Mouse (Mus musculus) E14TG2a.4 (cell line): ENCODE data around the gene Camsap2.

Experiments used
- CTCF ChIP-seq: conservative IDR thresholded peaks from 2 replicates; pipeline ENCODE4 v1.5.1; 2014; ENCODE audit warnings: low read length
- NANOG ChIP-seq: IDR thresholded peaks from 2 replicates; pipeline ENCODE4 v1.6.1; 2014; ENCODE audit warnings: borderline replicate concordance, low read length, mixed read lengths
- POU5F1 ChIP-seq: IDR thresholded peaks from 2 replicates; pipeline ENCODE4 v1.6.1; 2014; ENCODE audit warnings: low read length, borderline replicate concordance

DNA sequence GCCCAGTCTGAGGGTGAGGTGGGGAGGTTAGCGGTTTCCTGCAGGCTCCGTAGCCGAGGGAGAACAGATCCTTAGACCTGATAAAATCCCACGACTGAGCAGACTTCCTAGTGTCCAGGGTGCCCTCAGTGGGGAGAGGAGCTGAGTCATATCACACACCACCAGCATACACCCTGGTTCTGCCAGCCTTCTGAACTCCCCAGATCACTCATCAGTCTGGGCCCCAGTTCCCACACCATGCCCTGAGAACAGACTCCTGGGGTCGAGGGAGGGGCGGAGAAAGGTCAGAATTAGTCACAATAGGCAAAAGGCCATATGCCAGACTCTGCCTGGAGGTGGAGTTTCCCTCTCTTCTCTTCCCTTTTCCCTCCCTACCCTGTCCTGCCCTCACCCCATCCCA lies 90.7 kb downstream of the Camsap2 start:
- TF ChIP-seq CTCF (no peak), NANOG (no peak), POU5F1 (no peak)
